Mouse (Mus musculus): ENCODE data around the gene Acap1. TPM values are rescaled to one million over a fixed set of nuclear protein-coding genes. Genes with fewer than 3 reads are reported as not detected.
"Not testable (repeated sequence)": the region's sequence is repeated elsewhere in the genome, so short reads cannot be mapped to it uniquely, and the experiment has no call there.

Acap1 gene
- polyA plus RNA-seq, 1 experiment from 2014 or later: 0.90 TPM

GRCm38 (mm10) chr11:69919661-69920265 lies 24.4 kb upstream of the Acap1 start:
- Histone ChIP-seq H3K36me3 (peaks cover 46% of the 10 kb centered on the region), H3K9ac (peak overlapping the region; percentile 95), H3K4me1 (peaks cover 28% of the 10 kb centered on the region), H3K9me3 (no peaks in the 10 kb centered on the region), H3K27ac (peak overlapping the region; percentile 84), H3K4me2 (replicated peaks) (peak overlapping the region; percentile 93), H3K27me3 (replicated peaks) (no peaks in the 10 kb centered on the region), H3K4me3 (peak overlapping the region; percentile 97)
- ATAC-seq (ENCODE audit: low FRiP score, low read depth): no peak
- 1% methylated on average over 17 of the region's 17 CpGs for WGBS

- no peak for ATAC-seq (ENCODE audit: low FRiP score, low read depth)
- peaks cover 33% of the 10 kb centered on the region for H3K4me1 ChIP-seq
- H3K4me3 ChIP-seq: peak overlapping the region; percentile 97
- H3K4me2 ChIP-seq (replicated peaks): peak overlapping the region; percentile 93
- peaks cover 46% of the 10 kb centered on the region for H3K36me3 ChIP-seq
- WGBS: 85% methylated on average over 9 of the region's 9 CpGs
- peak overlapping the region; percentile 95 for H3K9ac ChIP-seq
- no peaks in the 10 kb centered on the region for H3K27me3 ChIP-seq (replicated peaks)
- no peak overlapping the region for H3K27ac ChIP-seq
- no peaks in the 10 kb centered on the region for H3K9me3 ChIP-seq
These were observed 23.7 kb upstream of the Acap1 start for GRCm38 (mm10) chr11:69919053-69919452.

- Histone ChIP-seq H3K9me3 (no peaks in the 10 kb centered on the region), H3K27ac (no peak overlapping the region), H3K4me1 (peaks cover 37% of the 10 kb centered on the region), H3K4me3 (no peak overlapping the region), H3K4me2 (replicated peaks) (no peak overlapping the region), H3K9ac (no peak overlapping the region), H3K27me3 (replicated peaks) (no peaks in the 10 kb centered on the region), H3K36me3 (peaks cover 48% of the 10 kb centered on the region)
- ATAC-seq (ENCODE audit: low FRiP score, low read depth): no peak
- WGBS: 88% methylated on average over 5 of the region's 5 CpGs
These were observed 22.8 kb upstream of the Acap1 start for GRCm38 (mm10) chr11:69918118-69918517.

GRCm38 (mm10) chr11:69917379-69917948 lies 22.1 kb upstream of the Acap1 start:
- Histone ChIP-seq H3K4me2 (replicated peaks) (no peak overlapping the region), H3K27me3 (replicated peaks) (no peaks in the 10 kb centered on the region), H3K9ac (no peak overlapping the region), H3K36me3 (peaks cover 54% of the 10 kb centered on the region), H3K4me3 (no peak overlapping the region), H3K4me1 (peaks cover 41% of the 10 kb centered on the region), H3K9me3 (no peaks in the 10 kb centered on the region), H3K27ac (no peak overlapping the region)
- WGBS: 84% methylated on average over 8 of the region's 8 CpGs
- ATAC-seq (ENCODE audit: low FRiP score, low read depth): no peak

- H3K27ac ChIP-seq; H3K9ac ChIP-seq; ATAC-seq (ENCODE audit: low FRiP score, low read depth); H3K4me2 ChIP-seq (replicated peaks); H3K4me3 ChIP-seq; H3K9me3 ChIP-seq; H3K27me3 ChIP-seq (replicated peaks): not testable (repeated sequence)
- WGBS: 65% methylated on average over 7 of the region's 7 CpGs
- Histone ChIP-seq H3K36me3 (peaks cover 61% of the 10 kb centered on the region), H3K4me1 (peaks cover 41% of the 10 kb centered on the region)
These were observed 21.5 kb upstream of the Acap1 start for GRCm38 (mm10) chr11:69916652-69917378.

- H3K4me1 ChIP-seq: peaks cover 41% of the 10 kb centered on the region
- ATAC-seq (ENCODE audit: low FRiP score, low read depth): no peak
- 65% methylated on average over 5 of the region's 5 CpGs for WGBS
These were observed 20.6 kb upstream of the Acap1 start for GRCm38 (mm10) chr11:69915667-69916627.

GRCm38 (mm10) chr11:69914917-69915430 lies 19.6 kb upstream of the Acap1 start:
- Histone ChIP-seq H3K27ac (no peak overlapping the region), H3K4me3 (peak overlapping the region; percentile 77), H3K4me1 (peaks cover 41% of the 10 kb centered on the region), H3K36me3 (peaks cover 79% of the 10 kb centered on the region), H3K27me3 (replicated peaks) (no peaks in the 10 kb centered on the region), H3K4me2 (replicated peaks) (peak overlapping the region; percentile 100), H3K9me3 (no peaks in the 10 kb centered on the region), H3K9ac (peak overlapping the region; percentile 80)
- 39% methylated on average over 9 of the region's 9 CpGs for WGBS
- no peak for ATAC-seq (ENCODE audit: low FRiP score, low read depth)

More at GRCm38 (mm10) chr11:69915667-69916627, 20.6 kb upstream of the Acap1 start:
- Histone ChIP-seq H3K9me3 (no peaks in the 10 kb centered on the region), H3K4me3 (no peak overlapping the region), H3K9ac (no peak overlapping the region), H3K4me2 (replicated peaks) (peak overlapping the region; percentile 100), H3K27ac (no peak overlapping the region), H3K36me3 (peaks cover 70% of the 10 kb centered on the region), H3K27me3 (replicated peaks) (no peaks in the 10 kb centered on the region)

- Histone ChIP-seq H3K4me2 (replicated peaks) (peak overlapping the region; percentile 100), H3K36me3 (peaks cover 85% of the 10 kb centered on the region), H3K4me1 (peaks cover 36% of the 10 kb centered on the region), H3K4me3 (peak overlapping the region; percentile 77), H3K9me3 (no peaks in the 10 kb centered on the region), H3K9ac (peak overlapping the region; percentile 80), H3K27me3 (replicated peaks) (no peaks in the 10 kb centered on the region), H3K27ac (peak overlapping the region; percentile 67)
- ATAC-seq (ENCODE audit: low FRiP score, low read depth): no peak; the same call in 1 of the 2 replicates
- 4% methylated on average over 17 of the region's 17 CpGs for WGBS
These were observed 19.0 kb upstream of the Acap1 start for GRCm38 (mm10) chr11:69914372-69914764.

- peaks cover 30% of the 10 kb centered on the region for H3K4me1 ChIP-seq
- peak; percentile 91 for ATAC-seq (ENCODE audit: low FRiP score, low read depth)
- H3K27ac ChIP-seq: peak within 1 kb of the TSS; percentile 67
- peak within 1 kb of the TSS; percentile 80 for H3K9ac ChIP-seq
- peak within 1 kb of the TSS; percentile 77 for H3K4me3 ChIP-seq
- H3K36me3 ChIP-seq: peaks cover 84% of the 10 kb centered on the region
- peak within 1 kb of the TSS; percentile 100 for H3K4me2 ChIP-seq (replicated peaks)
- no peaks in the 10 kb centered on the region for H3K27me3 ChIP-seq (replicated peaks)
- WGBS: 2% methylated on average over 61 of the region's 61 CpGs
- H3K9me3 ChIP-seq: no peaks in the 10 kb centered on the region
These were observed 18.4 kb upstream of the Acap1 start, which contains the start of gene Gps2 for GRCm38 (mm10) chr11:69913554-69914371. Gps2 (plus strand) TSS chr11:69913888.

- 77% methylated on average over 15 of the region's 15 CpGs for WGBS
- Histone ChIP-seq H3K9ac (peak overlapping the region; percentile 80; the same call in 1 of the 2 replicates), H3K9me3 (no peaks in the 10 kb centered on the region), H3K4me1 (peaks cover 30% of the 10 kb centered on the region), H3K4me2 (replicated peaks) (peak overlapping the region; percentile 100), H3K4me3 (peak overlapping the region; percentile 5; the same call in 1 of the 2 replicates), H3K36me3 (peaks cover 85% of the 10 kb centered on the region), H3K27me3 (replicated peaks) (no peaks in the 10 kb centered on the region), H3K27ac (no peak overlapping the region; the same call in 1 of the 2 replicates)
- peak; percentile 15; the same call in 1 of the 2 replicates for ATAC-seq (ENCODE audit: low FRiP score, low read depth)
These were observed 17.6 kb upstream of the Acap1 start for GRCm38 (mm10) chr11:69912716-69913530.
